Mouse (Mus musculus): Measurements from ENCODE around the gene Notch3.

DNA sequence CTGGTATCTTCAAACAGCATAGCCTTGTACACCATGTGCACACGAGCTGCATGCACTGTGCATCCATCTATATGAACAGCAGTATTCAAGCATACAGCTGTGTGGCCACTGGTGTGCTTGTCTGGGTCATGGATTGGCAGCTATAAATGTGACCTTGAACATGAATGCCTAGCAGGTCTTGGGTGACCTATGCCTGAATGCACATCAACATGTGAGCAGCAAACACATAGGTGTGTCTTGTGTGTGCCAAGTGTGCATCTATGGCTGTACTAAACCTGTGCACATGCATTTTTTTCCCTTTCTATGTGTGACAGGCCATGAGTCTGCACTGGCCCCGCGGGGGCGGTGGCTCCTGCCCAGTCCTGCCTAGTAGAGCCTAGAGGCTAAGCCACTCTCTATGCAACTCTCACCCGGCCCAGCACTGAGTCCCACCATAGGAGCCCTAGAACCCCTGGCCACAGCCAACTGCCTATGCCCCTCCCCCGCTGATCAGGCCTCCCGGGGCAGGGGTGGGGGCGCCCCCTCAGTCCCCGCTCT is 1.3 kb downstream of the Notch3 start:
- no peak for TF ChIP-seq GATA1 (IDR thresholded peaks at IDR 0.05; ENCODE audit: borderline replicate concordance, low read length)
- TF ChIP-seq FLI1 (IDR thresholded peaks at IDR 0.05; ENCODE audit: low read length): no peak

Measured in megakaryocyte, embryonic 14.5 days (primary cell).